Mouse (Mus musculus): ENCODE measurements at regions not wholly inside any gene's neighbourhood (a gene's known extent, or its start where the extent isn't known, plus 50 kb on each side); places are given as distances from the start of the nearest gene placed in this dataset.
A peak's percentile ranks its signal among the peaks of the same experiment; 100 is the strongest.

DNA sequence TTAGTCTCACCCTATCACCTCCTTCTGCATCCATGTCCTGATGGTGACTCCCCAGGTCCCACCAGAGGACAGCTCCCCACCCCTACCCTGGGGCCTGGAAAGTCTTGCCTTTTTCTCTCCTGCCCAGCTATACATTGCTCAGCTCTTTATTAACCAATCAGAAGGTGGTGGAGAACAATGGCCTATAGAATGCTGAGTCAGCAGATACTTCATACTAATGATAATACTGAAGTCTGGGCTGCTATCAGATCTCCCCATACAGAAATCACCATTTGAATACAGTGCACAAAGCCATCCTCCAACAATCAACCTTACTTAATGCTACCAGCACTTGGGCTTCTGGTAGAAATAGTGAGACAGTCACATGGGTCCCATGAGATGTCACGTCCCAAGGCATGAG is 141.2 kb upstream of the Map3k1 start:
- TF ChIP-seq MAFK (IDR thresholded peaks at IDR 0.05; ENCODE audit: insufficient read depth, low read depth, low read length): peak; percentile 100
- TF ChIP-seq CHD2 (IDR thresholded peaks at IDR 0.05; ENCODE audit: low read depth, low read length): no peak
- TF ChIP-seq HCFC1 (IDR thresholded peaks at IDR 0.05; ENCODE audit: borderline replicate concordance, insufficient read depth, low read length): no peak

All from ES-E14 (cell line).